Mouse (Mus musculus) kidney, embryonic 16.5 days (tissue): Measurements from ENCODE around the gene Srd5a3. TPM values are rescaled to one million over a fixed set of nuclear protein-coding genes. Genes with fewer than 3 reads are reported as not detected.
A peak's percentile ranks its signal among the peaks of the same experiment; 100 is the strongest.

Experiments used
- ATAC-seq: fragments of 200-750 bp; cut with Nextera tagmentation; 2 replicates; pipeline ENCODE4 v1.8.0; 2017; ENCODE audit warnings: moderate TSS enrichment; ENCODE audit not compliant: low FRiP score, low TSS enrichment
- H3K27ac ChIP-seq: fragments of 300-500 bp; sonication (generic); 2 replicates; pipeline ENCODE4 v1.5.1; 2014; ENCODE audit warnings: low read length
- H3K27me3 ChIP-seq: fragments of 300-500 bp; sonication (generic); 2 replicates; pipeline ENCODE4 v1.6.1; 2014; ENCODE audit warnings: low read length, control low read depth, mixed read lengths; ENCODE audit not compliant: insufficient read depth
- H3K36me3 ChIP-seq: fragments of 300-500 bp; sonication (generic); 2 replicates; pipeline ENCODE4 v1.6.1; 2014; ENCODE audit warnings: low read length, control low read depth, mixed read lengths; ENCODE audit not compliant: insufficient read depth
- H3K4me1 ChIP-seq: fragments of 300-500 bp; sonication (generic); 2 replicates; pipeline ENCODE4 v1.6.1; 2014; ENCODE audit warnings: low read length, control low read depth, mixed read lengths; ENCODE audit not compliant: insufficient read depth
- H3K4me2 ChIP-seq: fragments of 300-500 bp; sonication (generic); replicated peaks from 2 replicates; pipeline ENCODE4 v1.6.1; 2014; ENCODE audit warnings: low read depth, low read length
- H3K4me3 ChIP-seq: fragments of 300-500 bp; sonication (generic); 2 replicates; pipeline ENCODE4 v1.5.1; 2014; ENCODE audit warnings: mild to moderate bottlenecking, low read length
- H3K9ac ChIP-seq: fragments of 300-500 bp; sonication (generic); replicated peaks from 2 replicates; pipeline ENCODE4 v1.6.1; 2014; ENCODE audit warnings: low read length
- H3K9me3 ChIP-seq: fragments of 300-500 bp; sonication (generic); 2 replicates; pipeline ENCODE4 v1.6.1; 2016; ENCODE audit warnings: low read length, control low read depth
- WGBS: fragments of 180-500 bp; shearing (Covaris S2); extraction: QIAGEN DNeasy Blood & Tissue Kit; methylation state at CpG from one replicate; pipeline ENCODE4 v1.1.7; 2014; 5-methylcytosine and 5-hydroxymethylcytosine counted together
- polyA plus RNA-seq: library from polyadenylated mRNA; unstranded; fragments of >200 nt; fragmentation: Nextera tagmentation; extraction: Ambion mirVana; gene quantifications from 2 replicates; pipeline ENCODE4 v1.2.1, GENCODE M21; 2015

Gene Srd5a3
- polyA plus RNA-seq, 1 experiment from 2014 or later = 42.8 TPM

GRCm38 (mm10) chr5:76127584-76128316 lies 12.3 kb upstream of the Srd5a3 start:
- no peak overlapping the region for H3K9ac ChIP-seq
- H3K4me3 ChIP-seq = no peak overlapping the region
- H3K27ac ChIP-seq = no peak overlapping the region
- no peaks in the 10 kb centered on the region for H3K27me3 ChIP-seq
- H3K4me2 ChIP-seq = no peak overlapping the region
- no peaks in the 10 kb centered on the region for H3K36me3 ChIP-seq
- H3K4me1 ChIP-seq = no peaks in the 10 kb centered on the region
- 61% methylated on average over 5 of the region's 5 CpGs for WGBS
- peaks cover 10% of the 10 kb centered on the region for H3K9me3 ChIP-seq
- no peak for ATAC-seq

GRCm38 (mm10) chr5:76130292-76130691 lies 9.8 kb upstream of the Srd5a3 start:
- no peak for ATAC-seq
- no peaks in the 10 kb centered on the region for H3K36me3 ChIP-seq
- no peaks in the 10 kb centered on the region for H3K4me1 ChIP-seq
- no peaks in the 10 kb centered on the region for H3K27me3 ChIP-seq
- no peak overlapping the region for H3K27ac ChIP-seq
- H3K4me2 ChIP-seq = no peak overlapping the region
- H3K9ac ChIP-seq = no peak overlapping the region
- WGBS = 50% methylated on average over 2 of the region's 2 CpGs
- no peaks in the 10 kb centered on the region for H3K9me3 ChIP-seq
- H3K4me3 ChIP-seq = no peak overlapping the region

GRCm38 (mm10) chr5:76131990-76132389 lies 8.1 kb upstream of the Srd5a3 start:
- no peak overlapping the region for H3K4me2 ChIP-seq
- no peak overlapping the region for H3K27ac ChIP-seq
- H3K9me3 ChIP-seq = no peaks in the 10 kb centered on the region
- H3K27me3 ChIP-seq = no peaks in the 10 kb centered on the region
- H3K4me3 ChIP-seq = no peak overlapping the region
- no peaks in the 10 kb centered on the region for H3K4me1 ChIP-seq
- 80% methylated on average over 4 of the region's 4 CpGs for WGBS
- no peak for ATAC-seq
- no peak overlapping the region for H3K9ac ChIP-seq
- no peaks in the 10 kb centered on the region for H3K36me3 ChIP-seq

DNA sequence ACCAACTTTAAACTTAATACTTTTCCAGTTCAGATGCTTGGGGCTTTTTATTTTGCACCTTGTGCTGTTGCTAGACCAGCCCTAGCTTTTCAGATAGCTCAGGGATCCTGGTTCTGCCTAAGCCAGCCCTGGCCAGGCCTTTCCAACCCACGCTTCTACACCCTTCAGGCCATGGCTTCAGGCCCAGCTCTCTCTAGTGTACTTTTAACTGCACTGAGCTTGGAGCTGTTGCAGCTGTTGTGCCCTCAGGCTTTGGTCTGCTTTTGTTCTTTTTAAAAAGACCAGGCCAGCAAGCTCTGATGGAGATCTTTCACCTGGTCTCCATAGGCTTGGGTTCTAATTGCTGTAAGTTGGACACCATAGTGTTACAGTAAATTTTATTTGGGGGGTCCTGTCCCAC lies 4.4 kb upstream of the Srd5a3 start:
- Histone ChIP-seq H3K27ac (no peak overlapping the region), H3K9ac (no peak overlapping the region), H3K4me3 (no peak overlapping the region), H3K9me3 (no peaks in the 10 kb centered on the region), H3K27me3 (no peaks in the 10 kb centered on the region), H3K4me1 (peaks cover 9% of the 10 kb centered on the region), H3K36me3 (no peaks in the 10 kb centered on the region), H3K4me2 (no peak overlapping the region)
- WGBS = 73% methylated on average over 1 of the region's 1 CpGs
- ATAC-seq = no peak

DNA sequence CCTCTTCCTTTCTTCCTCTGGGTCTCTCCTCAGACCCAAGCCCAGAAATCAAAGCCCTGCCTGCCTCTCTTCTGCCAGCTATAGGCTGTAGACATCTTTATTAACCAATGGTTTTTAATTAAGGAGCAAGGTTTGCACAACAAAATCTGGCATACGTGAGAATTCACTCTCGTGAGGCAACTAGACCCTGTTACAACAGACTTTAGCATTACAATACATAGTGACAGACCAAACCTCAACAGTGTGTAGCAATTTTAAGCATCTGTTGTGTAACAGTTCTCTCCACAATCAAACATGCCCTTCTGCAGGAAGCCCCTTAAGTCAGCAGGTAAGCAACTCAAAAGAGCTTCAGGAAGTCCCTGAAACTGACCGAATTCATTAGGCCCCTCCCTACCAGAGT lies 3.8 kb upstream of the Srd5a3 start:
- Histone ChIP-seq H3K36me3 (no peaks in the 10 kb centered on the region), H3K9ac (no peak overlapping the region), H3K27me3 (no peaks in the 10 kb centered on the region), H3K27ac (no peak overlapping the region), H3K4me2 (no peak overlapping the region), H3K9me3 (no peaks in the 10 kb centered on the region), H3K4me3 (no peak overlapping the region), H3K4me1 (peaks cover 12% of the 10 kb centered on the region)
- WGBS = 90% methylated on average over 3 of the region's 3 CpGs
- no peak for ATAC-seq

- Histone ChIP-seq H3K36me3 (no peaks in the 10 kb centered on the region), H3K9ac (no peak overlapping the region), H3K9me3 (no peaks in the 10 kb centered on the region), H3K27me3 (no peaks in the 10 kb centered on the region), H3K4me2 (no peak overlapping the region), H3K4me3 (no peak overlapping the region), H3K4me1 (peaks cover 15% of the 10 kb centered on the region), H3K27ac (no peak overlapping the region)
- ATAC-seq = no peak
- WGBS = 100% methylated on average over 1 of the region's 1 CpGs
Measured at GRCm38 (mm10) chr5:76137586-76137985, 2.5 kb upstream of the Srd5a3 start.

DNA sequence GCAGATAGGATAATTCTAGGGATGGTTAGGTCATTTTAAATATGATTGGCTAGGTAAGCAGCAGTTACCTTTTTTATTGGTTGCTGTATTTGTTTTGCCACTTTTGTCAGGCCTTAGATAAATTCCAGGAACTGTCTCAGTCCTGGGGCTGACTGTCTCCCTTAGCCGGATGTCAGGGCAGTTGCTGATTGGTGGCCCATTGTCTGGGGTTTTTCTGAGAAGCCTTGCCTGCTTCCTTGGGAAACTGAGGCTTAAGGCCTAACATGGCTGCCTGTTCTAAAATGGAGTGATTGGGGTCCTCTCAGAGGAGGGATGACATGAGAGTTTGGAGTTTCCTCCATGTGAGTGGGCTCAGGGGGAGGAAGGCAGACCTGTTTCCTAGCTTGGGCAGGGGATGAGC lies 2.0 kb upstream of the Srd5a3 start:
- H3K36me3 ChIP-seq = no peaks in the 10 kb centered on the region
- H3K27ac ChIP-seq = no peak overlapping the region
- H3K9ac ChIP-seq = no peak overlapping the region
- no peaks in the 10 kb centered on the region for H3K9me3 ChIP-seq
- ATAC-seq = no peak
- H3K27me3 ChIP-seq = no peaks in the 10 kb centered on the region
- 76% methylated on average over 1 of the region's 1 CpGs for WGBS
- H3K4me3 ChIP-seq = no peak overlapping the region
- H3K4me2 ChIP-seq = no peak overlapping the region
- H3K4me1 ChIP-seq = peaks cover 15% of the 10 kb centered on the region

GRCm38 (mm10) chr5:76138512-76138911 lies 1.6 kb upstream of the Srd5a3 start:
- Histone ChIP-seq H3K4me2 (no peak overlapping the region), H3K27ac (no peak overlapping the region), H3K27me3 (no peaks in the 10 kb centered on the region), H3K4me3 (no peak overlapping the region), H3K4me1 (peaks cover 15% of the 10 kb centered on the region), H3K36me3 (no peaks in the 10 kb centered on the region), H3K9me3 (no peaks in the 10 kb centered on the region), H3K9ac (no peak overlapping the region)
- ATAC-seq = no peak
- 74% methylated on average over 10 of the region's 10 CpGs for WGBS

GRCm38 (mm10) chr5:76139171-76139671 lies 850 bp upstream of the Srd5a3 start:
- Histone ChIP-seq H3K27ac (peak overlapping the region; percentile 100; the same call in 1 of the 2 replicates), H3K36me3 (no peaks in the 10 kb centered on the region), H3K4me2 (peak overlapping the region; percentile 82), H3K9me3 (no peaks in the 10 kb centered on the region), H3K27me3 (no peaks in the 10 kb centered on the region), H3K4me3 (peak overlapping the region; percentile 76), H3K9ac (peak overlapping the region; percentile 96; the same call in 1 of the 2 replicates), H3K4me1 (peaks cover 15% of the 10 kb centered on the region)
- no peak for ATAC-seq
- WGBS = 44% methylated on average over 7 of the region's 7 CpGs

DNA sequence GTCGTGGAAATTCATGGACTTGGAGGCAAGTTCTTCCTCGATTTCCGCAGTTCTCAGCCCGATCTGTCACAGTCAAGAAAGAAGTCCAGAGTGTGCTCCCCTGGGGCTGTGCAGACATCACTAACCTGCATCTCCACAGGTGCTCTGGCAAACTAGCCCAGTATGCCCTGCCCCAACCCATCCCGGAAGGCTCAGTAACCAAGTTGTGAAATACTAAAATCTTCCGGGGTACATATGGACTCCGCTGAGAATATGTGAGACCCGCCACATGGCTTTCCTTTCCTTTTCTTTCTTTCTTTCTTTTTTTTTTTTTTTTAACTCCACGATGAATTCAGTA lies 627 bp downstream of the Srd5a3 start:
- peak overlapping the region; percentile 100 for H3K27ac ChIP-seq
- no peaks in the 10 kb centered on the region for H3K36me3 ChIP-seq
- H3K9me3 ChIP-seq = no peaks in the 10 kb centered on the region
- WGBS = 10% methylated on average over 9 of the region's 9 CpGs
- peak; percentile 73 for ATAC-seq
- H3K4me2 ChIP-seq = peak overlapping the region; percentile 82
- peak overlapping the region; percentile 96 for H3K9ac ChIP-seq
- peaks cover 15% of the 10 kb centered on the region for H3K4me1 ChIP-seq
- no peaks in the 10 kb centered on the region for H3K27me3 ChIP-seq
- H3K4me3 ChIP-seq = peak overlapping the region; percentile 76
